In the genomic region with DNA sequence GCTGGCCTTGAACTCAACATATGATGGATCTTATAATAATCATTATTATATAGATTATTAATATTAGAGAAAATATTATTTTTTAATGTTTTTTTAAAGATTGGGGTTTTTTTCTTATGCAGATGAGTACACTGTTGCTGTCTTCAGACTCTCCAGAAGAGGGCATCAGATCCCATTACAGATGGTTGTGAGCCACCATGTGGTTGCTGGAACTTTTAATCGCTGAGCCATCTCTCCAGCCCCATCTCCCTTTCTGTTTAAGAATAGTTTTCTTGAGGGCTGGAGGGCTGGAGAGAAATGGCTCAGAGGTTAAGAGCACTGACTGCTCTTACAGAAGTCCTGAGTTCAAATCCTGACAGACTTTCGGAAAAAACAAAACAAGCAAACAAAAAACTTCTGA, we compare ENCODE assay signal across 10 mouse cellular contexts. TPM values are rescaled to one million over a fixed set of nuclear protein-coding genes. Genes with fewer than 3 reads are reported as not detected.
DNase-seq lines count a peak whose midpoint lies in the region; ATAC-seq lines count a peak whose summit lies in the region.
"Had no signal": no experiment of that assay in that cellular context is flagged by ENCODE, and none has a peak within 500 bp of the region (broad histone marks: within the 10 kb centered on the region; RNA-seq: fewer than 3 reads in every experiment).

No protein-coding gene starts in this region.

- 42% methylated on average over 2 of the region's 2 CpGs for WGBS in liver, embryonic 11.5 days
- WGBS in hindbrain, embryonic 12.5 days: 41% methylated on average over 2 of the region's 2 CpGs

- no peaks in the 10 kb centered on the region for H3K36me3 ChIP-seq in liver, embryonic 11.5 days (ENCODE audit: control insufficient read depth, insufficient read depth, low read length)
- no peaks in the 10 kb centered on the region for H3K36me3 ChIP-seq in hindbrain, embryonic 12.5 days

- peaks cover 20% of the 10 kb centered on the region for H3K4me1 ChIP-seq in liver, embryonic 11.5 days (replicated peaks; ENCODE audit: control insufficient read depth, insufficient read depth, low read length)
- 0 out of 2 replicates have a peak, but pooled peaks cover 2% of the 10 kb centered on the region for H3K4me1 ChIP-seq in hindbrain, embryonic 12.5 days

- DNase-seq in cerebellum, postnatal 10 days: peak; percentile 60 to 63
- no peak for DNase-seq in cerebellum, postnatal 4 days (ENCODE audit: low spot score in 2 of 2)
- peak; percentile 40 for DNase-seq in liver
- no peak for DNase-seq in liver, embryonic 11.5 days (ENCODE audit: low spot score)
- DNase-seq in cerebellum, postnatal 25 days: peak; percentile 31 to 63
- DNase-seq in retina, embryonic 14.5 days (ENCODE audit: low spot score): peak; percentile 64
- DNase-seq in right cerebral cortex, postnatal 10 days (ENCODE audit: low spot score in 2 of 2): no peak
- DNase-seq: gastrocnemius, postnatal 10 days had no signal

- no peak overlapping the region for H3K27ac ChIP-seq in liver, embryonic 11.5 days (ENCODE audit: low read depth, low read length)
- H3K27ac ChIP-seq in hindbrain, embryonic 12.5 days: no peak overlapping the region

- no peak for ATAC-seq in liver, embryonic 11.5 days (replicated peaks; ENCODE audit: low FRiP score)
- no peak for ATAC-seq in hindbrain, embryonic 12.5 days (ENCODE audit: low FRiP score)
- ATAC-seq: Patski had no signal

- H3K27me3 ChIP-seq in liver, embryonic 11.5 days (replicated peaks; ENCODE audit: control insufficient read depth, insufficient read depth, low read length): no peaks in the 10 kb centered on the region
- no peaks in the 10 kb centered on the region for H3K27me3 ChIP-seq in hindbrain, embryonic 12.5 days
- H3K27me3 ChIP-seq: Patski had no signal

- H3K4me2 ChIP-seq in liver, embryonic 11.5 days: no peak overlapping the region
- no peak overlapping the region for H3K4me2 ChIP-seq in hindbrain, embryonic 12.5 days (replicated peaks)

- H3K9me3 ChIP-seq in liver, embryonic 11.5 days (ENCODE audit: control insufficient read depth, low read length): no peaks in the 10 kb centered on the region
- H3K9me3 ChIP-seq in hindbrain, embryonic 12.5 days (replicated peaks): no peaks in the 10 kb centered on the region

- H3K9ac ChIP-seq in liver, embryonic 11.5 days (ENCODE audit: low read depth, low read length): no peak overlapping the region
- no peak overlapping the region for H3K9ac ChIP-seq in hindbrain, embryonic 12.5 days

- no peak overlapping the region for H3K4me3 ChIP-seq in liver, embryonic 11.5 days (ENCODE audit: low read depth, low read length)
- H3K4me3 ChIP-seq in hindbrain, embryonic 12.5 days: no peak overlapping the region

RNA-seq across cellular contexts. Expression of gene Oaz1, which starts 4.5 kb away (rescaled TPM):
- polyA plus RNA-seq in liver, embryonic 11.5 days (2014; fragmentation: Nextera tagmentation; extraction: Ambion mirVana): 1,793 and 1,800 TPM in 2 replicates
- 1,255 and 1,389 TPM in 2 replicates for polyA plus RNA-seq in hindbrain, embryonic 12.5 days (2016; fragmentation: Nextera tagmentation; extraction: Ambion mirVana)

RNA-seq across cellular contexts. Expression of gene Jsrp1, which starts 8.7 kb away (rescaled TPM):
- polyA plus RNA-seq in liver, embryonic 11.5 days (2014; fragmentation: Nextera tagmentation; extraction: Ambion mirVana): 1.1 and 1.5 TPM in 2 replicates
- 0.83 and 1.7 TPM in 2 replicates for polyA plus RNA-seq in hindbrain, embryonic 12.5 days (2016; fragmentation: Nextera tagmentation; extraction: Ambion mirVana)
- polyA plus RNA-seq: Patski had no signal

RNA-seq across cellular contexts. Expression of gene Amh, which starts 16.9 kb away (rescaled TPM):
- 0.14 TPM in 1 of 2 replicates, not detected in the other for polyA plus RNA-seq in liver, embryonic 11.5 days (2014; fragmentation: Nextera tagmentation; extraction: Ambion mirVana)
- not detected in 2 replicates for polyA plus RNA-seq in hindbrain, embryonic 12.5 days (2016; fragmentation: Nextera tagmentation; extraction: Ambion mirVana)

RNA-seq across cellular contexts. Expression of gene Lingo3, which starts 21.8 kb away (rescaled TPM):
- 0.05 TPM in 1 of 2 replicates, not detected in the other for polyA plus RNA-seq in liver, embryonic 11.5 days (2014; fragmentation: Nextera tagmentation; extraction: Ambion mirVana)
- polyA plus RNA-seq in hindbrain, embryonic 12.5 days (2016; fragmentation: Nextera tagmentation; extraction: Ambion mirVana): 0.74 and 0.94 TPM in 2 replicates

RNA-seq across cellular contexts. Expression of gene Plekhj1, which starts 23.6 kb away (rescaled TPM):
- 178 and 188 TPM in 2 replicates for polyA plus RNA-seq in liver, embryonic 11.5 days (2014; fragmentation: Nextera tagmentation; extraction: Ambion mirVana)
- polyA plus RNA-seq in hindbrain, embryonic 12.5 days (2016; fragmentation: Nextera tagmentation; extraction: Ambion mirVana): 139 TPM in 2 replicates

Comparison
In these comparisons a context has a peak if more than half of its experiments do, and no peak if none do; other contexts are left out.
1. DNase-seq: peak in cerebellum, postnatal 10 days (2 of 2), liver (single experiment), cerebellum, postnatal 25 days (2 of 2) and retina, embryonic 14.5 days (single experiment); none in cerebellum, postnatal 4 days (0 of 2), liver, embryonic 11.5 days (single experiment) and right cerebral cortex, postnatal 10 days (0 of 2).